Mouse (Mus musculus): Measurements from ENCODE around the gene Rhof.

Rhof gene

GRCm38 (mm10) chr5:123116080-123116479 lies 16.4 kb downstream of the Rhof start:
- CTCF ChIA-PET, result interaction anchor here (0.6 to 4.0 kb wide), 15 partner anchors 11 to 956 kb away, joined by 3 to 22 read pairs (median 5); partner anchors contain the start of genes Rhof (in 2 of the 4) and Tmem120b (in 1 of the 4)
- POLR2A ChIA-PET, result interaction anchor here in 3 of 4 experiments (0.6 to 1.5 kb wide), 7 partner anchors 9 to 56 kb away, joined by 3 to 7 read pairs (median 3); partner anchors contain the start of gene Rhof (in 1 of the 3)

- ChIA-PET POLR2A (interaction anchor here in 3 of 4 experiments (0.6 to 1.4 kb wide), 7 partner anchors 14 to 43 kb away, joined by 3 read pairs; no protein-coding TSS in a partner anchor), CTCF (interaction anchor here (0.5 to 4.0 kb wide), 15 partner anchors 11 to 256 kb away, joined by 3 to 22 read pairs (median 4); partner anchors contain the start of gene Rhof (in 2 of the 4))
These were observed 17.6 kb downstream of the Rhof start for GRCm38 (mm10) chr5:123114924-123115323.

- CTCF ChIA-PET, result interaction anchor here in 3 of 4 experiments (0.7 to 4.0 kb wide), 9 partner anchors 18 to 57 kb away, joined by 3 to 22 read pairs (median 4); partner anchors contain the start of gene Rhof (in 2 of the 3)
- POLR2A ChIA-PET, result interaction anchor here in 3 of 4 experiments (0.6 to 1.4 kb wide), 5 partner anchors 14 to 93 kb away, joined by 3 read pairs; no protein-coding TSS in a partner anchor
These were observed 18.4 kb downstream of the Rhof start for GRCm38 (mm10) chr5:123114109-123114508.

- POLR2A ChIA-PET, result interaction anchor here in 3 of 4 experiments (0.7 to 2.3 kb wide), 5 partner anchors 10 to 155 kb away, joined by 3 to 13 read pairs (median 3); no protein-coding TSS in a partner anchor
- CTCF ChIA-PET, result interaction anchor here (0.6 to 1.6 kb wide), 6 partner anchors 22 to 217 kb away, joined by 3 to 6 read pairs (median 4); partner anchors contain the start of genes Rhof (in 2 of the 4) and Tmem120b (in 1 of the 4)
These were observed 22.2 kb downstream of the Rhof start for GRCm38 (mm10) chr5:123110296-123110721.

- ChIA-PET CTCF (interaction anchor here in 2 of 4 experiments (0.5 to 1.6 kb wide), 6 partner anchors 23 to 167 kb away, joined by 3 to 11 read pairs (median 4); partner anchors contain the start of gene Rhof (in 1 of the 2)), POLR2A (interaction anchor here in 3 of 4 experiments (0.8 to 1.5 kb wide), 4 partner anchors 9 to 25 kb away, joined by 3 read pairs; no protein-coding TSS in a partner anchor)
These were observed 22.9 kb downstream of the Rhof start for GRCm38 (mm10) chr5:123109452-123110203.

- ChIA-PET CTCF (interaction anchor here in 1 of 4 experiments (0.9 kb wide), 1 partner anchor 169 kb away, joined by 3 read pairs; no protein-coding TSS in a partner anchor), POLR2A (no interaction called here)
These were observed 27.7 kb downstream of the Rhof start for GRCm38 (mm10) chr5:123104769-123105168.

GRCm38 (mm10) chr5:123103556-123103955 lies 28.9 kb downstream of the Rhof start:
- POLR2A ChIA-PET, result no interaction called here
- CTCF ChIA-PET, result no interaction called here

GRCm38 (mm10) chr5:123102376-123102775 lies 30.1 kb downstream of the Rhof start:
- POLR2A ChIA-PET, result no interaction called here

GRCm38 (mm10) chr5:123098487-123098886 lies 34.0 kb downstream of the Rhof start:
- CTCF ChIA-PET, result interaction anchor here in 2 of 4 experiments (0.5 to 1.4 kb wide), 3 partner anchors 34 to 182 kb away, joined by 3 to 4 read pairs (median 3); partner anchors contain the start of gene Rhof (in 2 of the 2)
- POLR2A ChIA-PET, result no interaction called here

More at GRCm38 (mm10) chr5:123102376-123102775, 30.1 kb downstream of the Rhof start:
- CTCF ChIA-PET, result no interaction called here

GRCm38 (mm10) chr5:123096299-123096698 lies 36.2 kb downstream of the Rhof start:
- ChIA-PET CTCF (interaction anchor here in 2 of 4 experiments (0.6 kb wide), 3 partner anchors 16 to 160 kb away, joined by 3 to 10 read pairs (median 3); no protein-coding TSS in a partner anchor), POLR2A (interaction anchor here in 3 of 4 experiments (0.6 to 0.7 kb wide), 4 partner anchors 25 to 1448 kb away, joined by 3 to 7 read pairs (median 3); no protein-coding TSS in a partner anchor)

- CTCF ChIA-PET, result interaction anchor here in 1 of 4 experiments (1.0 kb wide), 1 partner anchor 14 kb away, joined by 5 read pairs; no protein-coding TSS in a partner anchor
- POLR2A ChIA-PET, result no interaction called here
These were observed 38.1 kb downstream of the Rhof start for GRCm38 (mm10) chr5:123094238-123094991.

- ChIA-PET POLR2A (interaction anchor here in 1 of 4 experiments (0.5 kb wide), 1 partner anchor 112 kb away, joined by 4 read pairs; no protein-coding TSS in a partner anchor), CTCF (interaction anchor here in 2 of 4 experiments (0.6 to 1.0 kb wide), 3 partner anchors 29 to 211 kb away, joined by 4 to 5 read pairs (median 4); no protein-coding TSS in a partner anchor)
These were observed 39.3 kb downstream of the Rhof start for GRCm38 (mm10) chr5:123093077-123093633.

GRCm38 (mm10) chr5:123090560-123091306 lies 41.8 kb downstream of the Rhof start:
- ChIA-PET POLR2A (interaction anchor here in 1 of 4 experiments (0.8 to 1.1 kb wide), 3 partner anchors 30 to 86 kb away, joined by 3 read pairs; no protein-coding TSS in a partner anchor), CTCF (interaction anchor here in 1 of 4 experiments (1.1 kb wide), 1 partner anchor 43 kb away, joined by 6 read pairs; no protein-coding TSS in a partner anchor)

GRCm38 (mm10) chr5:123088784-123089183 lies 43.7 kb downstream of the Rhof start:
- ChIA-PET POLR2A (interaction anchor here in 1 of 4 experiments (0.6 kb wide), 1 partner anchor 53 kb away, joined by 3 read pairs; no protein-coding TSS in a partner anchor), CTCF (no interaction called here)

- CTCF ChIA-PET, result interaction anchor here (0.5 to 1.2 kb wide), 9 partner anchors 23 to 1006 kb away, joined by 3 to 5 read pairs (median 3); partner anchors contain the start of genes Ift81 (in 1 of the 4) and Rhof (in 1 of the 4)
These were observed 46.0 kb downstream of the Rhof start for GRCm38 (mm10) chr5:123086501-123086900.

GRCm38 (mm10) chr5:123083340-123084050 lies 49.0 kb downstream of the Rhof start:
- POLR2A ChIA-PET, result interaction anchor here in 1 of 4 experiments (0.6 to 1.5 kb wide), 5 partner anchors 19 to 179 kb away, joined by 3 read pairs; no protein-coding TSS in a partner anchor
- CTCF ChIA-PET, result interaction anchor here in 2 of 4 experiments (0.6 to 1.4 kb wide), 4 partner anchors 20 to 240 kb away, joined by 3 to 13 read pairs (median 4); no protein-coding TSS in a partner anchor

More at GRCm38 (mm10) chr5:123086501-123086900, 46.0 kb downstream of the Rhof start:
- POLR2A ChIA-PET, result interaction anchor here in 2 of 4 experiments (0.6 to 2.7 kb wide), 7 partner anchors 11 to 564 kb away, joined by 3 to 7 read pairs (median 3); no protein-coding TSS in a partner anchor

Measured in embryonic stem cell, embryonic (primary cell).